Mouse (Mus musculus) MEL (cell line): Measurements from ENCODE around the gene Rps6kc1. TPM values are rescaled to one million over a fixed set of nuclear protein-coding genes. Genes with fewer than 3 reads are reported as not detected.

ENCODE experiments used
- DNase-seq: peaks from one replicate; pipeline ENCODE4 v3.0.0; 2011; ENCODE audit warnings: low read depth, low spot score
- H3K27ac ChIP-seq: 2 replicates; pipeline ENCODE4 v1.5.1; 2012; ENCODE audit warnings: low read depth, mild to moderate bottlenecking, control low read depth, low read length, moderate library complexity; ENCODE audit not compliant: control insufficient read depth
- H3K27me3 ChIP-seq, 2 experiments: fragments of 150-350 bp in 1 of 2; sonication (generic) in 1 of 2; 2 replicates each; pipeline ENCODE4 v1.6.1; 2012; ENCODE audit warnings: low read length in 2 of 2, mild to moderate bottlenecking in 2 of 2, improper control_type of control experiment in 1 of 2, moderate library complexity in 1 of 2; ENCODE audit not compliant: insufficient read depth in 2 of 2, control insufficient read depth in 1 of 2
- H3K36me3 ChIP-seq, 2 experiments: 2 replicates each; pipeline ENCODE4 v1.6.1; 2012 to 2014; ENCODE audit warnings: low read length in 2 of 2, improper control_type of control experiment in 1 of 2, inconsistent platforms in 1 of 2, mild to moderate bottlenecking in 1 of 2; ENCODE audit not compliant: insufficient read depth in 2 of 2, control insufficient read depth in 1 of 2
- H3K4me1 ChIP-seq, 2 experiments: fragments of 150-350 bp in 1 of 2; sonication (generic) in 1 of 2; 2 replicates each; pipeline ENCODE4 v1.6.1; 2012; ENCODE audit warnings: low read length in 2 of 2, improper control_type of control experiment in 1 of 2, mild to moderate bottlenecking in 1 of 2; ENCODE audit not compliant: insufficient read depth in 2 of 2, control insufficient read depth in 1 of 2
- H3K4me3 ChIP-seq, 2 experiments: fragments of 150-350 bp in 1 of 2; sonication (generic) in 1 of 2; 2 replicates each; pipeline ENCODE4 v1.5.1; 2012; ENCODE audit warnings: low read depth in 2 of 2, low read length in 2 of 2, mild to moderate bottlenecking in 2 of 2, moderate library complexity in 2 of 2, control low read depth in 1 of 2, improper control_type of control experiment in 1 of 2; ENCODE audit not compliant: control insufficient read depth in 1 of 2, insufficient read depth in 1 of 2
- H3K79me2 ChIP-seq: 2 replicates; pipeline ENCODE4 v1.6.1; 2012; ENCODE audit warnings: mild to moderate bottlenecking, low read length, moderate library complexity; ENCODE audit not compliant: control insufficient read depth, poor library complexity, insufficient read depth
- H3K9ac ChIP-seq: 2 replicates; pipeline ENCODE4 v1.6.1; 2012; ENCODE audit warnings: low read depth, mild to moderate bottlenecking, control low read depth, low read length, moderate library complexity; ENCODE audit not compliant: control insufficient read depth, poor library complexity, severe bottlenecking
- H3K9me3 ChIP-seq: fragments of 150-350 bp; sonication (generic); replicated peaks from 2 replicates; pipeline ENCODE4 v1.6.1; 2012; ENCODE audit warnings: mild to moderate bottlenecking, low read length, improper control_type of control experiment, moderate library complexity; ENCODE audit not compliant: insufficient read depth
- CTCF ChIP-seq, 3 experiments: IDR thresholded peaks in 2 of 3; conservative IDR thresholded peaks in 1 of 3; 2 replicates each; pipeline ENCODE4 v1.5.1; 2011 to 2012; ENCODE audit warnings: low read length in 3 of 3, low read depth in 2 of 3, mild to moderate bottlenecking in 2 of 3, improper control_type of control experiment in 1 of 3, inconsistent platforms in 1 of 3, mixed read lengths in 1 of 3, moderate library complexity in 1 of 3; ENCODE audit not compliant: control insufficient read depth in 1 of 3, insufficient read depth in 1 of 3, poor library complexity in 1 of 3, severe bottlenecking in 1 of 3
- ELF1 ChIP-seq: IDR thresholded peaks from 2 replicates; pipeline ENCODE4 v1.6.1; 2014; ENCODE audit warnings: low read depth, mild to moderate bottlenecking, inconsistent platforms, low read length, improper control_type of control experiment, moderate library complexity
- JUND ChIP-seq: IDR thresholded peaks from 2 replicates; pipeline ENCODE4 v1.6.1; 2011; ENCODE audit warnings: low read depth, mild to moderate bottlenecking, improper control_type of control experiment, low read length
- KAT2A ChIP-seq: conservative IDR thresholded peaks from 2 replicates; pipeline ENCODE4 v1.6.1; 2012; ENCODE audit warnings: low read depth, low read length, improper control_type of control experiment, inconsistent platforms
- MAZ ChIP-seq: IDR thresholded peaks from 2 replicates; pipeline ENCODE4 v1.6.1; 2012; ENCODE audit warnings: low read depth, mild to moderate bottlenecking, inconsistent platforms, low read length, improper control_type of control experiment
- MEF2A ChIP-seq: IDR thresholded peaks from 2 replicates; pipeline ENCODE4 v1.6.1; 2014; ENCODE audit warnings: low read depth, mild to moderate bottlenecking, inconsistent platforms, low read length, improper control_type of control experiment; ENCODE audit not compliant: poor library complexity, insufficient replicate concordance, severe bottlenecking; ENCODE audit errors: extremely low read depth
- MYB ChIP-seq: IDR thresholded peaks from 2 replicates; pipeline ENCODE4 v1.6.1; 2011; ENCODE audit warnings: mild to moderate bottlenecking, low read depth, low read length, improper control_type of control experiment
- MYC ChIP-seq: IDR thresholded peaks from 2 replicates; pipeline ENCODE4 v1.6.1; 2011; ENCODE audit warnings: low read depth, mild to moderate bottlenecking, low read length, improper control_type of control experiment, moderate library complexity
- NELFE ChIP-seq: IDR thresholded peaks from 2 replicates; pipeline ENCODE4 v1.6.1; 2011; ENCODE audit warnings: low read depth, low read length, improper control_type of control experiment
- POLR2AphosphoS5 ChIP-seq: IDR thresholded peaks from 2 replicates; pipeline ENCODE4 v1.6.1; 2012; ENCODE audit warnings: low read depth, borderline replicate concordance, mild to moderate bottlenecking, inconsistent platforms, low read length, moderate library complexity, mixed read lengths
- SIN3A ChIP-seq: IDR thresholded peaks from 2 replicates; pipeline ENCODE4 v1.6.1; 2012; ENCODE audit warnings: low read length, improper control_type of control experiment, inconsistent platforms
- TAL1 ChIP-seq: IDR thresholded peaks from 2 replicates; pipeline ENCODE4 v1.6.1; 2012; ENCODE audit warnings: mild to moderate bottlenecking, inconsistent platforms, low read length, moderate library complexity, mixed read lengths
- TBP ChIP-seq: IDR thresholded peaks from 2 replicates; pipeline ENCODE4 v1.8.0; 2011; ENCODE audit warnings: low read depth, low read length, improper control_type of control experiment
- ZC3H11A ChIP-seq: IDR thresholded peaks from 2 replicates; pipeline ENCODE4 v1.6.1; 2012; ENCODE audit warnings: low read depth, mild to moderate bottlenecking, inconsistent platforms, low read length, improper control_type of control experiment
- ZKSCAN1 ChIP-seq: IDR thresholded peaks from 2 replicates; pipeline ENCODE4 v1.6.1; 2012; ENCODE audit warnings: low read depth, mild to moderate bottlenecking, inconsistent platforms, low read length, improper control_type of control experiment, moderate library complexity
- ZMIZ1 ChIP-seq: IDR thresholded peaks from 2 replicates; pipeline ENCODE4 v1.6.1; 2012; ENCODE audit warnings: low read depth, mild to moderate bottlenecking, inconsistent platforms, low read length, improper control_type of control experiment, moderate library complexity
- ZNF384 ChIP-seq: IDR thresholded peaks from 2 replicates; pipeline ENCODE4 v1.6.1; 2012; ENCODE audit warnings: low read depth, mild to moderate bottlenecking, inconsistent platforms, low read length, improper control_type of control experiment
- polyA plus RNA-seq, 2 experiments: library from polyadenylated mRNA; stranded (reverse) in 1 of 2; unstranded in 1 of 2; fragments of >175 nt in 1 of 2; fragments of >200 nt in 1 of 2; gene quantifications; 2 replicates each; pipeline versions ENCODE4 v1.2.1 to v1.2.4; 2012; ENCODE audit warnings: low replicate concordance in 2 of 2, low read depth in 1 of 2; ENCODE audit not compliant: insufficient read length in 2 of 2, insufficient read depth in 1 of 2, missing spikeins in 1 of 2
- total RNA-seq: library from RNA; depleted of rRNA; stranded (reverse); fragments of 300-350 nt; gene quantifications from 2 replicates; pipeline ENCODE4 v1.2.3, GENCODE M21; 2012

Rps6kc1 gene
- total and polyA plus RNA-seq, 3 experiments, result 26.2 to 26.5 TPM; not detected in 1

GRCm38 (mm10) chr1:190806817-190807216 lies 104.8 kb downstream of the Rps6kc1 start:
- no peaks in the 10 kb centered on the region for H3K79me2 ChIP-seq
- no peak overlapping the region for H3K27ac ChIP-seq
- no peaks in the 10 kb centered on the region for H3K4me1 ChIP-seq
- no peak overlapping the region for H3K9ac ChIP-seq
- TF ChIP-seq TAL1 (no peak), MEF2A (no peak), KAT2A (no peak), MYC (no peak)
- H3K27me3 ChIP-seq, result no peaks in the 10 kb centered on the region
- no peak for DNase-seq
- H3K36me3 ChIP-seq, result no peaks in the 10 kb centered on the region; a peak in 1 of 4 replicates
- no peaks in the 10 kb centered on the region for H3K9me3 ChIP-seq
- no peak overlapping the region for H3K4me3 ChIP-seq

GRCm38 (mm10) chr1:190798668-190799067 lies 112.9 kb downstream of the Rps6kc1 start:
- DNase-seq, result no peak
- no peaks in the 10 kb centered on the region for H3K9me3 ChIP-seq
- H3K27me3 ChIP-seq, result no peaks in the 10 kb centered on the region
- no peak overlapping the region for H3K4me3 ChIP-seq
- TF ChIP-seq CTCF (IDR thresholded peaks at IDR 0.05 in 2 of 3, conservative IDR thresholded peaks at IDR 0.05 in 1 of 3; ENCODE audit: control insufficient read depth in 1 of 3, insufficient read depth in 1 of 3, low read depth in 2 of 3, low read length in 3 of 3, poor library complexity in 1 of 3, severe bottlenecking in 1 of 3) (no peak), MYB (no peak), TBP (no peak), ZKSCAN1 (no peak), JUND (no peak), NELFE (no peak), POLR2AphosphoS5 (no peak), ZNF384 (no peak), ELF1 (no peak), ZMIZ1 (no peak), SIN3A (no peak), MAZ (no peak), ZC3H11A (no peak)
- no peak overlapping the region for H3K9ac ChIP-seq
- no peaks in the 10 kb centered on the region for H3K36me3 ChIP-seq
- H3K27ac ChIP-seq, result no peak overlapping the region
- no peaks in the 10 kb centered on the region for H3K79me2 ChIP-seq
- no peaks in the 10 kb centered on the region for H3K4me1 ChIP-seq
